Mouse (Mus musculus): ENCODE measurements at regions not wholly inside any gene's neighbourhood (a gene's known extent, or its start where the extent isn't known, plus 50 kb on each side); places are given as distances from the start of the nearest gene placed in this dataset.

DNA sequence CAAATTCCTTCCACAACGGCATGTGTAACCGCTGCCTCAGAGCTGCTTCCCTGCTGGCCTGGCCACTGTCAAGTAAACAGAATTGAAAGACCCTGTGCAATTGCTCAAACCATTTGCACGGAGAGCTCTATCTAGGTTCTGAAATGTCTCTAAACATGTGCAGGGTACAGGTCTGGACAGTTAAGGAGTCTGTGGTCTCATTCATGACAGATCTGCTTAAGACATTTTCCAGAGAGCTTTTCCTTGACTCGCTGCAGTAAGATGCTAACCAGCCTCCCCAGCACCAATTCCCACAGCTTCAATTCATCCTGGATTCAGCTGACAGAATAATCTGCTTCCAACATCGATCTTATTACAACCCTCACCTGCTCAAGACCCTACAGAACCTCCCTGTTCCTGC lies 235.1 kb upstream of the Mpped2 start:
- DNase-seq (ENCODE audit: low read depth) = no peak

DNA sequence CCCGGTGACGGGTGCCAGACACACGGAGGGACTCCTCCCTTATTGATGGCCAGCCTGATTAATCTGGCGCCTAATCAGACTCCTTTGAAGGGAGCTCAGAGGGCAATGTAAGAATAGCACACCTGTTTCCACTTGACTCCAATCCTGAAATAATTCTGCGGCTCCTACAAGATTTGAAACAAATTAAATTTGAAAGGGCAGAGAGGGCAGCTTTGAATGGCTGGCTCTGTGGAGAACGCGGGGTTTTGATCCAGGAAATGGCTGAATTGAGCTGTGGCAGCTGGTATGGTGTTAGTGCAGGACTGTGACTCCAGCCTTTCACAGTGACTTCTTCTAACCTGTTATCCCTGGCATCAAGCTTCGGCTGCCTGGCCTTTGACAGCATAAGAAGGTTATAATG lies 232.0 kb upstream of the Mpped2 start:
- DNase-seq (ENCODE audit: low read depth) = no peak

DNA sequence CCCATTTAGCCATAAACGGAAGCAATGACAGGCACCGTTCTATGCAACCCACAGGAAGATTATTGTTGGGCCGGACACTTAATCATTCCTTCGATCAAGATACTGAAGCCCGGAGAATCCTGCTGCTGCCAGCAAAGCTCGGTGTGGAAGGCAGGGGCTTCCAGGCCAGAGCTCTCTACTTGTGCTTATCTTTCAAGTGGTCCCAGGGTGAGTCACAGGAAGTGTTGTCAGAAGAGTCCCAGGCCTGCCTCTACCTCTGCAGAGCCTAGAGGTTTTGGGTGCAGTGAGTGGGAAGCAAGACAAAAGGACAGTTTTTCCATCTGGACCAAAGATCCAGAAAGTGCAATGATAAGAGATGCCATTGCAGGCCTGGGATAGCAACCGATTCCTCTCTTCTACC lies 231.6 kb upstream of the Mpped2 start:
- DNase-seq (ENCODE audit: low read depth) = no peak

DNA sequence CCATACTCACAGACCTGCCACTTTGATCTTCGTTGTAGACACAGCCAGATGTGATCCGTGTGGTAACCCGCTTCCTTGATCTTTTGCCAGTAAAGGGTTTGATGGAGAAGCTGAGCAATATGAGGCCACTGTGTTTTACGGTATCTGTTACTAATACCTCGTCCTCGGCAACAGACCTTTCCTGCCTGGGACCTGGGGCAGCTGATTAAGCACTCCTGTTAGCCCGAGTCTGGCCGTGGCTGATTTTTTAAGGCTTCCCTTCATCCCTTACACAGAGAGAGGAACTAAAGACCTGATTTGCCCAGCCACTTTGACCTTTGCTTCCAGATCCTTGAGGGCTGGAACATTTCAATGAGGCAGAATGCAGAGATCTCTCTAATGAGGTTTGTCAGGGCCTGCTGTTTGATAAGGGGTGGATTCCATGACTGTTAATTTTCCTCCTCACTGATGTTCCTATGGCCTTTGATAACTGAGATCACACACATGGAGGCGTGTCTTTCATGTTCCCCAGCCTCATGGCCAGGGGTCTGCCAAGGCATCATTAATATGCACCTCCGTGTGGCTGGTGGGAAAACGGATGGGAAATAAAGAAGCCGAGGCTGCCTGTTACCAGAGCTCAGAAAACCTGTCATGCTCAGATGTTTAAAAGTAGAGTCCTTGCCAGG lies 231.0 kb upstream of the Mpped2 start:
- DNase-seq (ENCODE audit: low read depth) = no peak

DNA sequence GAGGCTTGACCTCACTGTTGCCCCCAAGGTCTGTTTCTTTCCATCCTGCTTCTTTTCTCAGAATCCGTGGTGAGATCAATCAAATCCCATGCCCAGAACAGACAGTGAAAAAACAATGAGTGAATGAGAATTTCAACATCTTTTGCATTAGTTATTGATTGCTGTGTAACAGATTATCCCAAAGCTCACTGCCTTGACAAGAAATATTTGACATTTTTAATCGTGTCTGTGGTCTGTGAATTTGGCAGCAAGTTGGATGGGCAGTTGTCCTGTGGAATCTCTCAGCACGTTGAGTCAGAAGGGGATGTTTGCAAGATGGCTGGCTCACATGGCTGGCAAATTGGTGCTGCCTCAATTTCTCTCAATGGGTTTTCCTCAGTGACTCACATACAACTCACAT lies 228.0 kb upstream of the Mpped2 start:
- no peak for DNase-seq (ENCODE audit: low read depth)

DNA sequence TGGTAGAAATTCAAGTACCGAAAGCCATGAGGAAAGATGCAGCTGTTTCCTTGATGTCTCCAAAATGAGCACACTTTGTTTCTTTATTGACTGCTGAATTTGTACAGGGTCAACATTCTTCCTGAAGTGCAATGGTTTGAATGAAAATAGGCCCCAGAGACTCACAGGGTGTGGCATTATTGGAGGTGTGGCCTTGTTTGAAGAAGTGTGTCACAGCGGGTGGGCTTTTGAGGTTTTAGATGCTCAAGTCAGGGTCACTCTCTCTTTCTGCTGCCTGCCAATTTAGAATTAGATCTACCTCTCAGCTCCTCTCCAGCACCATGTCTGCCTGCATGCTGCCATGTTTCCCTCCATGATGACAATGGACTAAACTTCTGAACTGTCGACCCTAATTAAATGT lies 227.2 kb upstream of the Mpped2 start:
- DNase-seq (ENCODE audit: low read depth) = no peak

DNA sequence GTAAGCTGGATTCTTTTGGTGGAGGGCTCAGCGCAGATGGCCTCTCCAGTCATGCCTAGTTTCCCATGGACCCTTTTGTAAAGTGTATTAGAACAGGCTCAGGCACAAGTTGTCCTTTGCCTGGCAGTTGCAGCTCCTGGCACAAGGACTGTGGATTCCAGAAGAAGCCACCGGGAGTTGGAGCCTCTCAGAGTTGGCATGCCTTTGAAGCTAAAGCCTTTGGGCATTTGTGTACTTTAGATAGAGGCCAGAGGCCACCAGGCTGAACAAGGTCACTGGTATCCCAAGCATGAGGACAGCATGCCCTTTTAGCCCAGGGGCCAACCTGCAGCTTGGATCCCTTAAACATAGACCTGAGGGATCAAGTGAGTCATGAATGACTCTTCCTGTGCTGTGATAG lies 223.9 kb upstream of the Mpped2 start:
- DNase-seq (ENCODE audit: low read depth) = no peak

DNA sequence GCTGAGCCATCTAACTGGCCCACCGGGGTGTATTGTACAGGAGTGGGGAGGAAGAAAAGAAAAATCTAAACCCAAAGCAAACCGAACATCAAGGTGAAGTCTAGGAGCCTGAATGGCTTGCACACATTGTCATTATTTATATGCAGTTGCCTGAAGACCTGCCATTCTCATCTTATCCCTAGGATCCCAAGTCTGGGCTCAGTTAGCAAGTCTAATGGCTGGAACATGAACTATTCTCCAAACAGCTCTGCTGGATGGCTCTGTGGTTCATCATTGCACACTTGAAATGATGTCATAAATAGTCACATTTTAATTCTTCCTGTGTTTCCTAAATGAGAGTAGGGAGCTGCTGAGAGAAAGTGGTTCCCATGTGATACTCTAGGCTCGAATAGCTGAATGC lies 219.6 kb upstream of the Mpped2 start:
- no peak for DNase-seq (ENCODE audit: low read depth)

DNA sequence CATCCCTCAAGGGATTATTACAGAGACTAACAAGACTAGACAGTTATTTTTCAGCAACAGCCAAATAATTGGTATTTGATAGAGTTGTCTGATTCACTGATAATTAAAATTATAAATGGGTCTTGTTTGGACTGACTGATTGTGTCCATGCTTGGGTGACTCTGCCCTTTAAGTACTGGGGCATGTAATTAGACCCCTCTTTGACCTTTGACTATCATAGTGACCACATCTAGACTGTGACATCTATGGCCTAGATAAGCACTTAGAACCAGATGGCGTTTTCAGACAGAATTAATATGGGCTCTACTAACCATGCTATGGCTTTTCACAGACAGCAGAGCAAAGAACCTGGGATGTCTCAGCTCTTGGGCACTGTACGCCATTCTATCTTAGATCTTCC lies 215.1 kb upstream of the Mpped2 start:
- no peak for DNase-seq (ENCODE audit: low read depth)

DNA sequence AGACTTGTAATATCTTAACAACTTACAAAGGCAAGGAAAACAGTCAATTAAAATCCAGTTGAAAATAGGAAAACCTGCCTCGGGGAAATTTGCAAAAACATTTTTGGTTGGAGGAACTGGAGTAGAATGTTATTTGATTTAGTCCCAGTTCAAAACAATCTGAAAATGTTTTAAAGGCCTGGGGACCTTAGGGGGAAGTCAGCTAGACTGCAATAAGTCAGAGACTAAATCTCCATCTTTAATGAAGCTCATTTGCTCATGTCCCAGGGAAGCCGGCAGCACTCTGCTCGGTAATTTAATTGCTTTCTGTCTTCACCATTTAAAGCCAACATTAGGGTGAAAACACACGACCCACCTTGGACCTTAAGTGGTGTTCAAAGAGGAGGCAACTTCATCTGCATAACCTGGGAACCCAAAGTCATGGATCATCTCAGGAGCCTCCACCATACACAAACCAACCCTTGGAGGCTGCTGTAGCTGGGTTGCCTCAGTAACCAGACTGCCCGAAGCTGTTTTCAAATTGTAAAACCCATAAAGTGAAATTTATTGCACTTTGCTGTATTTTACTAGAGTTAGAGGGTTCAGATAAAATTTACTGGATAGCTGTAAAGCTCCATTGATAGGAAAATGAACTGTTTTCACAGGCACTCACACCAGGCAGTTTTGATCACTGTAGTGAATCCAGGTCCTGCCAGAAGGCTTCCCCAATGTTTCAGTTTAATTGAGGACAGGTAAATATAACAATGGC lies 205.6 kb upstream of the Mpped2 start:
- DNase-seq (ENCODE audit: low read depth) = no peak

DNA sequence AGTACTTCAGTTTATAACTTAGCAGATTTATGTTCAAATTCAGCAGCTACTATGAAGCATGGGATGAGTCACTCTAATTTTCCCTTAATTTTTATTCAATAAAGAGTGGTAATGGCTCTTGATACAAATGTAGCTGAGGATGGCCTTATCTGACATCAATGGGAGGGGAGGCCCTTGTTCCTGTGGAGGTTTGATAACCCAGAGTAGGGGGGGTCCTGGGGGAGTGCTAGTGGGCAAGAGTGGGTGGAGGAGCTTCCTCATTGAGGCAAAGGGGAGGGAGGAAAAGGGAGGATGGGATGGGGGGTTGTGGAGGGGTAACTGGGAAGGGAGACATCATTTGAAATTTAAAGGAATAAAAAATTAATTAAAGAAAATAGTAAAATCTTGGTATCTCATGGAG lies 194.3 kb upstream of the Mpped2 start:
- no peak for DNase-seq (ENCODE audit: low read depth)

DNA sequence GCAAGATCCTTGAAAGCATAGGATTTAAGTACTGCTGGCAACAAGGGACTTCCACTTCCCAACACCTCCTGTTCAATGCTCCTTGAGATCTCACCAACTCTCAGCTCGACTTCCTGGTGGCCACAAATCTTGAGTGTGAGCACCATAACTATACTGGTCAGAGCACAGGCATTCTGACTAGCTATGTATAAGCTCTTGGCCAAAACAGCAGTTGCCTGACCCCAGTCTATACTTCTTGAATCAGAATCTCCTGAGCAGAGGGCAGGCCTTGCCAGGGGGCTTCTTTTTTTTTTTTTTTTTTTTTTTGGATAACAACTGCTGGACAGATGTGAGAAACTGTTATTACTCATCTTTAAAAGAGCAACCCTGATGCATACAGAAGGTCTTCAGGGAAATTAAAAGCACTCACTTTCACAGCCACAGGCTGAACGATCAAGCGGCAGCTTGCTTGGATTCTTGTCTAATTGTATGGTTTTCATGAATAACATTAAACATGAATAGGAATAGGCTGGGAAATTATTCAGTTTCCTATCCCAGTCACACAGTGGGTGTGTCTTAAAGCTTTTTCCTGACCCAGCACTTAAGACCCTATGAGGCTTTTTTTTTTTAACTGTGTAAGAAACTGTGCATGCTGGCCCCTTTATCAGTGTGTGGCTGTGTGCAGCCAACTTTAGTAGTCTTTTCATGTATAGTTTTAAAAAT lies 193.7 kb upstream of the Mpped2 start:
- no peak for DNase-seq (ENCODE audit: low read depth)

DNA sequence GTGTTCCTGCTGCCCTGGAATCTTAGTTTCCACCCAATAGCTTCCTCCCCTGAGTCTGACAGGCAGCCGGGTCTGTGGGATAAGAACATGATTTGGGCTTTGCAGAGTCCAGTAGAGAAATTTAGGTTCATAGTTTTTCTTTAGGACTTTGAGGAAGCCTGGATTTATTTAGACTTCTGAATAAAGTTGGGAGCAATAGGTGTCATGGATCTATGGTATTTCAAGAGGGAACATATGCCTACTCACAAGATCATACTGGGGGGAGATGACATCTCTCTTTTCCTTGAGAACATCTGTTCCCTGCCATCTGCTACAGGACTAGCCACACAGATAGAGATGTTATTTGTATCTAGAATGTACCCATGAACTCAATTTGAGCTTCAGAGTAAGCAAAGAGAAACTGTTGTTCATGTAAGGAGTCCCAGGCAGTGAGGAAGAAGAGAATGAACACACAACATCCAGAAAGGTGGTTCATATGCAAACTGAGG lies 188.1 kb upstream of the Mpped2 start:
- DNase-seq (ENCODE audit: low read depth) = no peak

DNA sequence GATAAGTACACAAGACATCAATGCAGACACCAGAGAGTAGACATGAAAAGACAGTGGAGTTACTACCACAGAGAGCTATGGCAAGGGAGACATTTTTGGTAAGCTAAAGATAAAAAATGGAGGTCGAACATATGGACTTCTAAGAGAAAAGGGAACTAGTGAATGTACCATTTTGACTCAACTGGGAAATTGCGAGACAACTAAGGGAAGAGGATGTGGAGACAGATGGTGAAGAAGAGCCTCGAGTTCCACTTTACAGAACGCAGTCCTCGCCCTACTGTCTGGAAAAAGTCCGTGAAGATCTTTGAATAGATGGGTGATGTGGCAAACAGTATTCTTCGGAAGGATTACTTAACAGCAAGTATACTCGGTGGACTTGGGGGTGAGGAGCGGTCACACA lies 181.2 kb upstream of the Mpped2 start:
- DNase-seq (ENCODE audit: low read depth) = no peak

DNA sequence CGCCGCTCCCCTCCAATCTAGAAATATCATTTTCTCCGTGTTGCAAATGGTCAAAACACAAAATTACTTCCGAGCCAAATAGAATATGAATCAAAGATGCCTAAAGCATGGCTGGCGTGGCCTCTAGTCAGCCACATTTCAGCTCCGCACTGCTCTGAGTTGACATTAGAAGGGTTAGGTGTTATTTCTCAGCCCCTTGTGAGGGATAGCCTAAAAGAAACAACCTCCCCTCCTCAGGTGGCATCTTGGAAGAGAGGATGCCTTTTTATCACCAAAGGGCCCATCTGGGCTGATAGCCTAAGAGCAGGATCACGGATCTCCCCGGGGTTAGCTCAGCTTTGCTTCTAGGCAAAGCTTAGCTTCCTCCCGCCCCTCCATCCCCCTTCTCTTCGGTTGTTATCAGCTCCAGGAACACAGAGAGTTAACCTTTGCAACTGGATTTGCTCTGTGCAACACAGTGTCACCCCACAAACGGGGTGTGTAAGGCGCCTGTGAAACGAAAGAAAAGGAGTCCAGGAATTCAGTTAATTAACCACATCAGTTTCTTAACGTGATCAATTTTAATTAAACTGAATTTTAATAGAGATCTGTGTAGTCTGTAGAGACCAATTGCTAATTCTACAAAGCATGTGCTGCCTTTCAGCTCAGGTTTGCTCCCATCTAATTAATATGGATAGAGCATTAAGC lies 180.6 kb upstream of the Mpped2 start:
- DNase-seq (ENCODE audit: low read depth) = no peak

DNA sequence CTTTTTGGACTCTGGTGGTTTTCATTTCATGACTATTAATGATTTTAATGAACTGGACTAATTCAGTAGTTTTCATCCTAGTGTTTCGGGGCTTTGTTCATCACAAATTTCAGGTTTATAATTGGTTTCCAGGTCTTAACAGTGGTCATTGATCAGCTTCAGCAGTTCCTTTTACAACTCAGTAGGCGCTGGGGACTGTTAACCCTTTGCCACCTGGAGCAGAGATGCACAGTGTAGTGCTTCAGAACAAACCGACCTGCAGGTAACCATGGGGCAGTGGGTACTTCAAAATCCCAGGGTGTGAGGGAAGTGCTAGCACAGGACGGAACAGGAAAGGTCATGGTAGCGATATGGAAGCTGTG lies 180.1 kb upstream of the Mpped2 start:
- DNase-seq (ENCODE audit: low read depth) = no peak

DNA sequence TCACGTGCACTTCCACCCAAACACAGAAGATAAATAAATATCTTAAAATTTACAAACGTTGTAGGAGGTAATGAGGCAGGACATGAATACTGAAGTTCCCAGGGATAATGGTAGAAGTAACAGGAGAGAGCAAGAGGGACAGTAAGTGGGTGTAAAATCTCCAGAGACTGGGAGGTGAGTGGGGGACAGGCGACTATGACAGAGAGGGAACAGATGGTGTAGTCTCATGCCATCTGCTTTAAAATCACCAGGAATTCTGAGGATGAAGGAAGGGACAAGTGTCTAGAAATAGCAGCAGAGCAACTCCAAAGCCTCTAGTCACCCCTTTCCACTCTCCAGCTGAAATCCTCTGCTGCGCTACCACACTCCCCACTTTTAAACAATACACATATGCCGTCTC lies 175.8 kb upstream of the Mpped2 start:
- no peak for DNase-seq (ENCODE audit: low read depth)

DNA sequence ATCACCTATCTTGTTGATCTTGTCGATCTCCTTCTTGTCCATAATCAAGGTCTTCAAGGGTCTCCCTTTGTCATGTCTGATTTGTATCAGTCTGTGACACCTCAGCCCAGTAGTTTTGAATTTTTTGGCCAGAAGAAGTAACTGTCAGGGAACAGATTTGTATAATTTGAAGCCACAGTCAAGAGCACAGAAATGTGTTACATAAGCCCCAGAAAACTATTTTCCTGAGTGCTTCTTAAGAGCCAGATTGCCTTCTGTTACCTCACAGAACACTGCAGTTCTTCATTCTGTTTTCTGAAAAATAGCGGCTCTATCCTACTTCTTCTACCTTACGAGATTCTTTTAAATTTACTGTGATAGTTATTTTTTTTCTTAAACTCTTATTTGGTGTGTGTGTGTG lies 170.1 kb upstream of the Mpped2 start:
- no peak for DNase-seq (ENCODE audit: low read depth)

DNA sequence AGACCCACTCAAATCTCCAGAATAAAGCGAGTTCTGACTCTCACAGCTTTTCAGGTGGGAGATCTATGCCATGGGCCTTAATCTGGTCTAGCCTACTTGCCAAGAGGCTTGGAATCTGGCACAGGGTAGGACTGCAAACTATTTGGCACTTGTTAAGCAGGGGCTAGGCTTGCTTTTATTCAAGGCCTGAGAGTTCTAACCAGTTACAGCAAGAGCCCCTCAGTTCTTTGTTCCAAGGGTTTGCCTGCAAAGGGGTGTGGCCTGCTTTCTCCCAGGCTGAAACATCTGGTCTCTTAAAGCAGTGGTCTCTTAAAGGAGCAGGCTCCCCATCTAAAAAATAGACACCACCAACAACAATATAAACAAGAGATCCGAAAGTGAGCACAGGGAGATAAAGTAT lies 166.1 kb upstream of the Mpped2 start:
- no peak for DNase-seq (ENCODE audit: low read depth)

DNA sequence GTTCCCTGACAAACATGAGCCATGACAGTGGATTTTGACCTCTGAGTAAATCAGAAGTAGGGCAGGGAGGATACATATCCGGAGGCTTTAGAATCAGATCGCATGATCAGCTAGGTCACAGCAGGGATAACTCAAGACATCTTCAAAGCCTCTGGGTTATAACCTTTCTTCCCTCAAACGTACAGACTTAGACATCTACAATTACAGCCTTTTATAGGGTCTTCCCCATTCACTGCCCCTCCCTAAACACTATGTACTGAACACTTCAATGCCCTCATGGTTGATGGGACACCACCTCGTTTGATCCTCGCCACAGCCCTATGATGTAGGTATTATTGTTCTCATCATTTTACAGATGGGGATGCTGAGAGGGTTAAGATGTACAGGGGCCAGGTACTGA lies 163.8 kb upstream of the Mpped2 start:
- DNase-seq (ENCODE audit: low read depth) = no peak

DNA sequence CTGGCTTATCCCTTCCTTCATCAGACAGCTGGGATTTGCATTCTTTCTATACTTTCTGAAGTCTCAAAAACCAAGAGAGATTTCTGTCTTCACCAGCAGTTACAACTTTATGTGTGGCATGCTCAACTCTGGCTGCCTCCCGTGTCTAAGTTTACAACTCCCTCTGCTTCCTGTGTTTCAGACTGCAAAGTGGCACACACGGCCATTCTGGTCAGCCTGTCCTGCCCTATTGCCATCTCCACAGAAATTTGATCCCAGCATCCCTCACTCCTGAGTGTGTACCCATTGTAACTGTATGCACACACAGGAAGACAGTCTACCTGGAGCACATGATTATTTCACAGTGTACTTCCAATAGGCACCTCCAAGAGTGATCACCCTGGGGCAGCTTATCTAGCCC lies 163.3 kb upstream of the Mpped2 start:
- DNase-seq (ENCODE audit: low read depth) = no peak

DNA sequence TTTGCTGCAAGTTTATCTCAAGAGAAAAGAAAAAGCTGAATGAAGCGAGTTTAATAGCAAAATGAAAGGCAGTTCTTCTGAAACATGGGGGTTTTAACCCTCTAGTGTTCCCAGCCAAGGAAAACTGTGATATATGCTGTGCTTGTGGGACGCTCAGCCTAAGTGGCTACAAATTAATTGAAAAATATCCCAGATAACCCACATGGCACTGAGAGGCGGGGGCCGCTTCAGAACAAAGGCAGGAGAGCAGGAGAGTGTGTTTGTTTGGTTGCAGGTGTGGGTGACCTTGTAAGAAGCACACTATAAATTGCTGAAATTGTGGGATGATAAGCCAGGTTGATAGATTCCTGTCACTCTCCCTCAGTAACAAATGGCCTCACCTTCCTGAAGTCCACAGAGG lies 154.7 kb upstream of the Mpped2 start:
- no peak for DNase-seq (ENCODE audit: low read depth)

DNA sequence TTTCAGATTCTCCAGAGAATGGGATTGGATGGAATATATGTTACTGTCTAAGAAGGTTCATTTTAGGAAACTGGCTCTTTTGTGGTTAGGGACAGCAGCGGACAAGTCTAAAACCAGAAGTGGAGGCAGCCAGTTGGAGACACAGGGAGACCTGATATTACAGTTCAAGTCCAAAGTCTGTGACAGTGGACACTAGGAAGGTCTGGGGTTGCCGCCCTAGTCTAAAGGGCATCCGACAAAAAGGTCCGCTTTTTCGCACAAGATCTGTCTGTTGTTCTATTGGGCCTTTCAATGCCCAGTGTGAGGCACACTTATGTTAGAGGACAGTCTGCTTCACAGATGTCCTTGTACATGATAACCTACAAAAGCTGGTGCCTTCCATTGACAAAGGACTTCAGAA lies 152.9 kb upstream of the Mpped2 start:
- no peak for DNase-seq (ENCODE audit: low read depth)
